Mouse (Mus musculus): Measurements from ENCODE around the gene Ampd3.

- no peak for TF ChIP-seq CTCF (conservative IDR thresholded peaks at IDR 0.05; ENCODE audit: low read length)
- no peak for TF ChIP-seq POU5F1 (IDR thresholded peaks at IDR 0.05; ENCODE audit: borderline replicate concordance, low read length)
- TF ChIP-seq NANOG (IDR thresholded peaks at IDR 0.05; ENCODE audit: borderline replicate concordance, low read length) = no peak
Observed at GRCm38 (mm10) chr7:110781231-110781711, 13.3 kb downstream of the Ampd3 start.
